Comparison of ENCODE assay signal across 27 mouse cellular contexts in the genomic region with DNA sequence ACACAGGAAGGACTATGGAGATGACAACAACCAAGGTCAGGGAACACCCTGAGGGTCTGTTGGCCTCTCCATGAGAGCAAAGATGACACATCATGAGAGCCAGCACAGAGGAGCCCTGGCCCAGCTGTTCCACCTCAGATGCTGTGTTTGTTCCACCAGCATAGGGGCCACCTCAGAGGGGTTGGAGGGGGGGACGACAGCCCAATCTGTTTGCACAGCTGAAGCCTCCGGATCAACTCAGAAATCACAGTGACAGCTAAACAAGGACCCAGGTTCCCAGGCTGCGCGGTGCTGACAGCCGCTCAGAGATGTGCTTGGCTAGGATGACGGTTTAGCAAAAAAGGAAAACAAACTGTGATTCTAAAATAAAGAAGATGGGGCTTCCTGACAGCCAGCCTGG. TPM values are rescaled to one million over a fixed set of nuclear protein-coding genes. Genes with fewer than 3 reads are reported as not detected.
DNase-seq lines count a peak whose midpoint lies in the region; ATAC-seq and TF ChIP-seq lines count a peak whose summit lies in the region.
"Had no signal": no experiment of that assay in that cellular context is flagged by ENCODE, and none has a peak within 500 bp of the region (broad histone marks: within the 10 kb centered on the region; RNA-seq: fewer than 3 reads in every experiment).

No protein-coding gene starts in this region.

- H3K4me3 ChIP-seq in embryonic facial prominence, embryonic 14.5 days (ENCODE audit: low read depth, low read length): no peak overlapping the region
- no peak overlapping the region for H3K4me3 ChIP-seq in embryonic facial prominence, embryonic 10.5 days
- H3K4me3 ChIP-seq in intestine, embryonic 16.5 days (ENCODE audit: low read length): no peak overlapping the region
- no peak overlapping the region for H3K4me3 ChIP-seq in intestine, embryonic 15.5 days (replicated peaks)
- H3K4me3 ChIP-seq in midbrain, embryonic 13.5 days (replicated peaks): no peak overlapping the region
- no peak overlapping the region for H3K4me3 ChIP-seq in midbrain, postnatal 0 days (ENCODE audit: low read depth, low read length)
- H3K4me3 ChIP-seq in stomach, postnatal 0 days (ENCODE audit: low read depth, low read length): no peak overlapping the region
- H3K4me3 ChIP-seq: embryonic facial prominence, embryonic 13.5 days; erythroblast, embryonic 14.5 days; forebrain, embryonic 12.5 days; heart, embryonic 10.5 days; heart, embryonic 15.5 days; liver, embryonic 12.5 days had no signal

- H3K4me1 ChIP-seq in embryonic facial prominence, embryonic 14.5 days (ENCODE audit: control insufficient read depth, insufficient read depth, low read length): 0 out of 2 replicates have a peak, but pooled peaks cover 3% of the 10 kb centered on the region
- 0 out of 2 replicates have a peak, but pooled peaks cover 2% of the 10 kb centered on the region for H3K4me1 ChIP-seq in embryonic facial prominence, embryonic 10.5 days
- H3K4me1 ChIP-seq in intestine, embryonic 16.5 days (ENCODE audit: control insufficient read depth, insufficient read depth, low read length): no peaks in the 10 kb centered on the region
- H3K4me1 ChIP-seq in intestine, embryonic 15.5 days (replicated peaks): peaks cover 6% of the 10 kb centered on the region; the same call in 1 of the 2 replicates
- H3K4me1 ChIP-seq in midbrain, embryonic 13.5 days (replicated peaks): no peaks in the 10 kb centered on the region
- no peaks in the 10 kb centered on the region for H3K4me1 ChIP-seq in midbrain, postnatal 0 days (ENCODE audit: insufficient read depth, low read length)
- no peaks in the 10 kb centered on the region for H3K4me1 ChIP-seq in stomach, postnatal 0 days (replicated peaks; ENCODE audit: control insufficient read depth, insufficient read depth)
- H3K4me1 ChIP-seq: forebrain, embryonic 12.5 days; heart, embryonic 10.5 days; heart, embryonic 15.5 days; liver, embryonic 12.5 days had no signal

- H3K9ac ChIP-seq in embryonic facial prominence, embryonic 14.5 days (ENCODE audit: low read depth, low read length): no peak overlapping the region
- no peak overlapping the region for H3K9ac ChIP-seq in intestine, embryonic 16.5 days (ENCODE audit: low read depth, low read length)
- H3K9ac ChIP-seq in intestine, embryonic 15.5 days: no peak overlapping the region; the same call in 1 of the 2 replicates
- H3K9ac ChIP-seq in midbrain, embryonic 13.5 days (replicated peaks): no peak overlapping the region
- no peak overlapping the region for H3K9ac ChIP-seq in midbrain, postnatal 0 days (replicated peaks; ENCODE audit: low read length, poor library complexity, severe bottlenecking)
- H3K9ac ChIP-seq in stomach, postnatal 0 days (ENCODE audit: low read length): no peak overlapping the region
- H3K9ac ChIP-seq: embryonic facial prominence, embryonic 13.5 days; forebrain, embryonic 12.5 days; heart, embryonic 15.5 days; liver, embryonic 12.5 days; liver, postnatal 0 days had no signal

- H3K27me3 ChIP-seq in embryonic facial prominence, embryonic 14.5 days (replicated peaks; ENCODE audit: control insufficient read depth, insufficient read depth, low read length): no peaks in the 10 kb centered on the region
- H3K27me3 ChIP-seq in embryonic facial prominence, embryonic 10.5 days (replicated peaks; ENCODE audit: low read depth, poor library complexity, severe bottlenecking): no peaks in the 10 kb centered on the region
- H3K27me3 ChIP-seq in intestine, embryonic 16.5 days (replicated peaks; ENCODE audit: control insufficient read depth, insufficient read depth, low read length): no peaks in the 10 kb centered on the region
- H3K27me3 ChIP-seq in intestine, embryonic 15.5 days (replicated peaks): no peaks in the 10 kb centered on the region
- H3K27me3 ChIP-seq in midbrain, embryonic 13.5 days: no peaks in the 10 kb centered on the region
- no peaks in the 10 kb centered on the region for H3K27me3 ChIP-seq in midbrain, postnatal 0 days (ENCODE audit: insufficient read depth, low read length)
- no peaks in the 10 kb centered on the region for H3K27me3 ChIP-seq in stomach, postnatal 0 days (ENCODE audit: control insufficient read depth, insufficient read depth, low read length)
- H3K27me3 ChIP-seq: embryonic facial prominence, embryonic 13.5 days; forebrain, embryonic 12.5 days; heart, embryonic 15.5 days; liver, embryonic 12.5 days had no signal

- no peak for TF ChIP-seq CTCF in midbrain, postnatal 0 days (IDR thresholded peaks at IDR 0.05)
- no peak for TF ChIP-seq CTCF in stomach, postnatal 0 days (IDR thresholded peaks at IDR 0.05; ENCODE audit: low read depth)

- no peak overlapping the region for H3K4me2 ChIP-seq in embryonic facial prominence, embryonic 14.5 days (ENCODE audit: low read depth, low read length)
- H3K4me2 ChIP-seq in intestine, embryonic 16.5 days (ENCODE audit: low read depth, low read length): no peak overlapping the region
- no peak overlapping the region for H3K4me2 ChIP-seq in intestine, embryonic 15.5 days (replicated peaks)
- no peak overlapping the region for H3K4me2 ChIP-seq in midbrain, embryonic 13.5 days (replicated peaks)
- H3K4me2 ChIP-seq in midbrain, postnatal 0 days (ENCODE audit: low read depth, low read length, poor library complexity, severe bottlenecking): no peak overlapping the region
- no peak overlapping the region for H3K4me2 ChIP-seq in stomach, postnatal 0 days (replicated peaks; ENCODE audit: low read depth)
- H3K4me2 ChIP-seq: embryonic facial prominence, embryonic 13.5 days; forebrain, embryonic 12.5 days; heart, embryonic 15.5 days; liver, embryonic 12.5 days had no signal

- no peak for DNase-seq in embryonic facial prominence, embryonic 14.5 days (ENCODE audit: low spot score)
- no peak for DNase-seq in embryonic facial prominence, embryonic 10.5 days (ENCODE audit: low spot score)
- DNase-seq in midbrain, postnatal 0 days (ENCODE audit: low spot score): no peak
- no peak for DNase-seq in stomach, postnatal 0 days (ENCODE audit: low spot score)
- DNase-seq in right cerebral cortex, postnatal 10 days (ENCODE audit: low spot score in 2 of 2): no peak
- DNase-seq: adrenal gland, adult 8-10 months; cerebellum, adult 8-10 months; cerebellum, postnatal 25 days; gastrocnemius, postnatal 25 days; heart, adult 11 months; kidney, adult 8-10 months; kidney, postnatal 14 days; liver, postnatal 0 days; lung, postnatal 4 days; right cerebral cortex, postnatal 14 days had no signal

- H3K27ac ChIP-seq in embryonic facial prominence, embryonic 14.5 days (replicated peaks; ENCODE audit: low read depth, low read length): no peak overlapping the region
- no peak overlapping the region for H3K27ac ChIP-seq in embryonic facial prominence, embryonic 10.5 days (replicated peaks)
- H3K27ac ChIP-seq in intestine, embryonic 16.5 days (ENCODE audit: low read length): no peak overlapping the region
- no peak overlapping the region for H3K27ac ChIP-seq in intestine, embryonic 15.5 days
- H3K27ac ChIP-seq in midbrain, embryonic 13.5 days: no peak overlapping the region
- no peak overlapping the region for H3K27ac ChIP-seq in midbrain, postnatal 0 days (ENCODE audit: low read depth, low read length)
- H3K27ac ChIP-seq in stomach, postnatal 0 days (replicated peaks): no peak overlapping the region
- H3K27ac ChIP-seq: embryonic facial prominence, embryonic 13.5 days; forebrain, embryonic 12.5 days; heart, embryonic 10.5 days; heart, embryonic 15.5 days; liver, embryonic 12.5 days had no signal

- no peaks in the 10 kb centered on the region for H3K9me3 ChIP-seq in embryonic facial prominence, embryonic 14.5 days (ENCODE audit: control insufficient read depth, low read length)
- no peaks in the 10 kb centered on the region for H3K9me3 ChIP-seq in embryonic facial prominence, embryonic 10.5 days
- H3K9me3 ChIP-seq in intestine, embryonic 16.5 days (ENCODE audit: control insufficient read depth, low read length): no peaks in the 10 kb centered on the region
- no peaks in the 10 kb centered on the region for H3K9me3 ChIP-seq in intestine, embryonic 15.5 days
- H3K9me3 ChIP-seq in midbrain, embryonic 13.5 days: no peaks in the 10 kb centered on the region
- no peaks in the 10 kb centered on the region for H3K9me3 ChIP-seq in midbrain, postnatal 0 days (ENCODE audit: low read length)
- H3K9me3 ChIP-seq in stomach, postnatal 0 days (ENCODE audit: control insufficient read depth, low read length): no peaks in the 10 kb centered on the region
- H3K9me3 ChIP-seq: embryonic facial prominence, embryonic 13.5 days; forebrain, embryonic 12.5 days; G1E; heart, embryonic 10.5 days; heart, embryonic 15.5 days; liver, embryonic 12.5 days had no signal

- TF ChIP-seq EP300 in stomach, postnatal 0 days (optimal IDR thresholded peaks at IDR 0.05): no peak

- 81% methylated on average over 6 of the region's 6 CpGs for WGBS in embryonic facial prominence, embryonic 14.5 days
- 79% methylated on average over 6 of the region's 6 CpGs for WGBS in embryonic facial prominence, embryonic 10.5 days
- 42% methylated on average over 6 of the region's 6 CpGs for WGBS in intestine, embryonic 16.5 days
- 46% methylated on average over 6 of the region's 6 CpGs for WGBS in intestine, embryonic 15.5 days
- WGBS in midbrain, embryonic 13.5 days: 87% methylated on average over 6 of the region's 6 CpGs
- 64% methylated on average over 6 of the region's 6 CpGs for WGBS in midbrain, postnatal 0 days
- WGBS in stomach, postnatal 0 days: 50% methylated on average over 6 of the region's 6 CpGs

- no peaks in the 10 kb centered on the region; the same call in 1 of the 2 replicates for H3K36me3 ChIP-seq in embryonic facial prominence, embryonic 14.5 days (ENCODE audit: control insufficient read depth, insufficient read depth, low read length)
- H3K36me3 ChIP-seq in embryonic facial prominence, embryonic 10.5 days (replicated peaks): peaks cover 46% of the 10 kb centered on the region
- H3K36me3 ChIP-seq in intestine, embryonic 16.5 days (ENCODE audit: control insufficient read depth, insufficient read depth, low read length): peaks cover 9% of the 10 kb centered on the region; the same call in 1 of the 2 replicates
- 0 out of 2 replicates have a peak, but pooled peaks cover 2% of the 10 kb centered on the region for H3K36me3 ChIP-seq in intestine, embryonic 15.5 days
- peaks cover 83% of the 10 kb centered on the region for H3K36me3 ChIP-seq in midbrain, embryonic 13.5 days
- peaks cover 52% of the 10 kb centered on the region for H3K36me3 ChIP-seq in midbrain, postnatal 0 days (ENCODE audit: insufficient read depth, low read length)
- peaks cover 4% of the 10 kb centered on the region; the same call in 1 of the 2 replicates for H3K36me3 ChIP-seq in stomach, postnatal 0 days (ENCODE audit: control insufficient read depth, insufficient read depth, low read length)
- H3K36me3 ChIP-seq: G1E; heart, embryonic 15.5 days; liver, embryonic 12.5 days had no signal

- ATAC-seq in embryonic facial prominence, embryonic 14.5 days (ENCODE audit: low read depth): peak; percentile 68
- ATAC-seq in intestine, embryonic 16.5 days: 0 out of 2 replicates have a peak, but pooled peaks have one; percentile 36
- ATAC-seq in intestine, embryonic 15.5 days: no peak
- ATAC-seq in midbrain, embryonic 13.5 days: 0 out of 2 replicates have a peak, but pooled peaks have one; percentile 41
- ATAC-seq in midbrain, postnatal 0 days (ENCODE audit: low FRiP score): no peak
- 0 out of 2 replicates have a peak, but pooled peaks have one; percentile 39 for ATAC-seq in stomach, postnatal 0 days (ENCODE audit: low FRiP score, low TSS enrichment)
- ATAC-seq: inflammation-experienced regulatory T-cells, adult 6 months; liver, embryonic 12.5 days; liver, postnatal 0 days had no signal

RNA-seq across cellular contexts. Expression of gene Wnk2, which starts 53.1 kb away (rescaled TPM):
- polyA plus RNA-seq in embryonic facial prominence, embryonic 14.5 days (2014; fragmentation: Nextera tagmentation; extraction: Ambion mirVana): 3.1 and 3.3 TPM in 2 replicates
- polyA plus RNA-seq in embryonic facial prominence, embryonic 10.5 days (2016; fragmentation: Nextera tagmentation; extraction: Ambion mirVana): 2.7 and 2.8 TPM in 2 replicates
- polyA plus RNA-seq in intestine, embryonic 16.5 days (2015; fragmentation: Nextera tagmentation; extraction: Ambion mirVana): 2.9 and 3.5 TPM in 2 replicates
- polyA plus RNA-seq in intestine, embryonic 15.5 days (2015; fragmentation: Nextera tagmentation; extraction: Ambion mirVana): 3.1 and 4.1 TPM in 2 replicates
- polyA plus RNA-seq in midbrain, embryonic 13.5 days (2015; fragmentation: Nextera tagmentation; extraction: Ambion mirVana): 19.3 and 21.0 TPM in 2 replicates
- total RNA-seq in midbrain, postnatal 0 days (2014; rRNA removed): 62.9 and 63.4 TPM in 2 replicates
- polyA plus RNA-seq in midbrain, postnatal 0 days (2015; fragmentation: Nextera tagmentation; extraction: Ambion mirVana): 15.2 and 17.7 TPM in 2 replicates
- polyA plus RNA-seq in stomach, postnatal 0 days (2015; fragmentation: Nextera tagmentation; extraction: Ambion mirVana): 1.6 and 1.7 TPM in 2 replicates
- total RNA-seq: monocyte, adult 5-6 weeks had no signal
- polyA plus RNA-seq: erythroblast, embryonic 14.5 days; G1E; inflammation-experienced regulatory T-cells, adult 6 months had no signal

Comparison
In these comparisons a context has a peak if more than half of its experiments do, and no peak if none do; other contexts are left out.
1. ATAC-seq: peak in embryonic facial prominence, embryonic 14.5 days (single experiment), intestine, embryonic 16.5 days (single experiment), midbrain, embryonic 13.5 days (single experiment) and stomach, postnatal 0 days (single experiment); none in intestine, embryonic 15.5 days (single experiment) and midbrain, postnatal 0 days (single experiment).